Mouse (Mus musculus) liver, adult 2 months (tissue): ENCODE measurements at regions not wholly inside any gene's neighbourhood (a gene's known extent, or its start where the extent isn't known, plus 50 kb on each side); places are given as distances from the start of the nearest gene placed in this dataset.

Experiments
- CTCF ChIP-seq: fragments of 200-500 bp; IDR thresholded peaks from 2 replicates; pipeline ENCODE4 v1.5.1; 2011; ENCODE audit warnings: low read depth, low read length, control low read depth
- POLR2A ChIP-seq: fragments of 200-500 bp; IDR thresholded peaks from 2 replicates; pipeline ENCODE4 v1.6.1; 2011; ENCODE audit warnings: low read length, control low read depth; ENCODE audit not compliant: insufficient read depth; ENCODE audit errors: extremely low read depth

- no peak for TF ChIP-seq POLR2A
- TF ChIP-seq CTCF = no peak
Observed at GRCm38 (mm10) chr3:50845311-50845710, 378.9 kb upstream of the Noct start.
